Mouse (Mus musculus) liver, postnatal 0 days (tissue): ENCODE measurements at regions not wholly inside any gene's neighbourhood (a gene's known extent, or its start where the extent isn't known, plus 50 kb on each side); places are given as distances from the start of the nearest gene placed in this dataset.

ENCODE experiments used
- CTCF ChIP-seq: sonication (generic); IDR thresholded peaks from 2 replicates; pipeline ENCODE4 v1.5.1; 2016; ENCODE audit warnings: antibody characterized with exemption, low read depth
- EP300 ChIP-seq: IDR thresholded peaks from 2 replicates; pipeline ENCODE4 v1.6.1; 2016; ENCODE audit warnings: antibody characterized with exemption, low read depth, mild to moderate bottlenecking

DNA sequence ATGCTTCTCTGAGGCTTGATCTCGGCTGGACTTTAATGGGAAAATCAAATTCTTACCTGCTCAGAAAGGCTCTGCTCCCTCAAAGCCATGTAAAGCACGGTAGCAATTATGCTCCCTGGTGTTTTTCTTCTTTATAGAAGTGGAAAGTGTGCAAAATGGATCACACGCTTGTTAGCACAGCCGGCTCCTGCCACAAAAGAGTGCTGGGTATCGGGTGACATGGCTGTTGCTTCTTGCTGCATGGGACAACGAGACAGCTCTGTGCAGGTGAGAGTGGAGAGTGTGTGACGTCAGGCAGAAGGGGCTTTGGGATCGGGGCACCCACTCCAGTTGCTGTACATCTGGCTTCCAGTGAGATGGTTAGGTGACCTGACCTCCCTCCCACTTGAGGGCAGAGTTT lies 104.9 kb downstream of the Kif26a start:
- no peak for TF ChIP-seq CTCF
- no peak for TF ChIP-seq EP300
